Mouse (Mus musculus): Measurements from ENCODE around the gene Milr1. TPM values are rescaled to one million over a fixed set of nuclear protein-coding genes. Genes with fewer than 3 reads are reported as not detected.

Milr1 gene
- polyA plus RNA-seq, 1 experiment from 2014 or later: 1.6 TPM

DNA sequence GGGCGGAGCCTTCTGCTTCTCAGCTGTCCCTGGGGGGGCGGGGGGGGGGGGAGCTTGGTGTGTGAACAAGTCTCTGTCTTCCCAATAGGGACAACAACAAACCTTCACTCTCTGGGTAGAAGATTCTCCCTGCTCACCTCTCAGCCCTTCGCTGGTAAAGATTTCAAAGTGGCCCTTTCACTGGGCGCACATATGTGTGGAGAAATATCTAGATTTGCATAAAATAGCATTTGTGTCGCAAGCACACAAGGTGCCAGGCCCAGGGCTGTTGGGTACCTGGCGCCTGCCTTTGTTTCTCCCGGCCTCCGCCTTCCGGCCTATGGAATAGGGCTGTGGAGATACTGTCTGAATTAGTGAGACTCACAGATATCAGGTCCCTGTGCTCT is 11.8 kb downstream of the Milr1 start:
- ATAC-seq (ENCODE audit: insufficient read depth) (peak; percentile 47; the same call in 1 of the 2 replicates), DNase-seq (no peak)
- Histone ChIP-seq H3K4me1 (ENCODE audit: insufficient read depth) (no peaks in the 10 kb centered on the region), H3K27ac (ENCODE audit: low read depth) (peak overlapping the region; percentile 83), H3K9me3 (ENCODE audit: low read depth, low read length) (no peaks in the 10 kb centered on the region), H3K4me2 (no peak overlapping the region), H3K27me3 (ENCODE audit: insufficient read depth, low read length) (no peaks in the 10 kb centered on the region), H3K9ac (no peak overlapping the region), H3K4me3 (ENCODE audit: low read depth, low read length) (no peak overlapping the region), H3K36me3 (ENCODE audit: insufficient read depth) (peaks cover 26% of the 10 kb centered on the region)
- TF ChIP-seq CTCF (IDR thresholded peaks at IDR 0.05; ENCODE audit: low read depth): no peak
- WGBS: 62% methylated on average over 9 of the region's 9 CpGs

DNA sequence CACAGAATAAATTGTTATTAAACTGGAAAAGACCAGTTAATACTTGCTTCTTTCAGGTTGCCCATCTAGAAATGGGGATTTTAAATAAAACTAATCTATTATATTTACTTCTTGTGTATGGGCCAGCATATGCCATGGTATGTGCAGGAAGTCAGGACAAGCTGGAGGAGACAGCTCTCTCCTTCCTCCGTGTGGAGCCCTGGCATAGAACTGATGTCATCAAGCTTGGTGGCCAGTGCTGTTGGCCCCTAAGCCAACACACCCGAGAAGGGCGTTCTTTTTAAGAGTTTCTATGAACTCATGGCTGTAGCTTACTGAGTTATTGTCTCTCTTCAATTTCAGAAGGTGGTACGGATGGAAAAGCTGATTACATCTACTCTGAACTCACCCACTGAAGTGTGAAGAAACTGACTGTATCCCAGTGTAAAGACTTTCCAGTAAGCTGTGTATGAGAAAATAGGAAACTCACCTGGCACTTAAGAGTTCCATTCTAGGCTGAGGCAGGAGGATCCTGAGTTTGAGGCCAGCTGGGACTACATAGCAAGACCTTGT is 15.7 kb downstream of the Milr1 start:
- ATAC-seq (ENCODE audit: insufficient read depth) (no peak), DNase-seq (no peak)
- Histone ChIP-seq H3K9ac (no peak overlapping the region), H3K9me3 (ENCODE audit: low read depth, low read length) (no peaks in the 10 kb centered on the region), H3K36me3 (ENCODE audit: insufficient read depth) (peaks cover 57% of the 10 kb centered on the region), H3K4me2 (no peak overlapping the region), H3K4me3 (ENCODE audit: low read depth, low read length) (no peak overlapping the region), H3K27ac (ENCODE audit: low read depth) (no peak overlapping the region), H3K4me1 (ENCODE audit: insufficient read depth) (no peaks in the 10 kb centered on the region), H3K27me3 (ENCODE audit: insufficient read depth, low read length) (no peaks in the 10 kb centered on the region)
- TF ChIP-seq CTCF (IDR thresholded peaks at IDR 0.05; ENCODE audit: low read depth): no peak
- whole genome bisulfite sequencing: 96% methylated on average over 4 of the region's 4 CpGs

DNA sequence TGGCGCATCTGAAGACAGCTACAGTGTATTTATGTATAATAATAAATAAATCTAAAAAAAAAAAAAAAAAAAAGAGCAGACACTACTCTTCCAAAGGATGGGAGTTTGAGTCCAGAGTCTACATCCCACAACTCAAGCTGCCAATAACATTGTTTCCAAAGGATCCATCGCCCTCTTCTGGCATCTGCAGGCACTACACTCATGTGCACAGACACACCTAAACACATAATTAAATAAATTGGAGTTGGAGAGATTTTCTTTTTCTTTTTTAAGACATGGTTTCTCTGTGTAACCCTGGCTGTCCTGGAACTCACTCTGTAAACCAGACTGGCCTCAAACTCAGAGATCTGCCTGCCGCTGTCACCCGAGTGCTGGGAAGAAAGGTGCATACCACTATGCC is 16.5 kb downstream of the Milr1 start:
- no peak overlapping the region for H3K4me2 ChIP-seq
- DNase-seq: no peak
- H3K9ac ChIP-seq: no peak overlapping the region
- 93% methylated on average over 4 of the region's 4 CpGs for WGBS
- no peak overlapping the region for H3K27ac ChIP-seq (ENCODE audit: low read depth)
- no peak overlapping the region for H3K4me3 ChIP-seq (ENCODE audit: low read depth, low read length)
- no peaks in the 10 kb centered on the region for H3K4me1 ChIP-seq (ENCODE audit: insufficient read depth)
- H3K27me3 ChIP-seq (ENCODE audit: insufficient read depth, low read length): no peaks in the 10 kb centered on the region
- H3K36me3 ChIP-seq (ENCODE audit: insufficient read depth): peaks cover 63% of the 10 kb centered on the region
- no peak for ATAC-seq (ENCODE audit: insufficient read depth)
- H3K9me3 ChIP-seq (ENCODE audit: low read depth, low read length): no peaks in the 10 kb centered on the region
- TF ChIP-seq CTCF (IDR thresholded peaks at IDR 0.05; ENCODE audit: low read depth): peak; percentile 25; the same call in 1 of the 2 replicates

GRCm38 (mm10) chr11:106770195-106770974 is 19.4 kb downstream of the Milr1 start:
- H3K9ac ChIP-seq: no peak overlapping the region
- 94% methylated on average over 9 of the region's 9 CpGs for WGBS

GRCm38 (mm10) chr11:106773061-106773460 is 22.0 kb downstream of the Milr1 start:
- DNase-seq: no peak
- H3K9ac ChIP-seq: no peak overlapping the region
- no peaks in the 10 kb centered on the region for H3K27me3 ChIP-seq (ENCODE audit: insufficient read depth, low read length)
- H3K4me3 ChIP-seq (ENCODE audit: low read depth, low read length): no peak overlapping the region
- TF ChIP-seq CTCF (IDR thresholded peaks at IDR 0.05; ENCODE audit: low read depth): no peak
- no peaks in the 10 kb centered on the region for H3K9me3 ChIP-seq (ENCODE audit: low read depth, low read length)
- ATAC-seq (ENCODE audit: insufficient read depth): no peak
- no peak overlapping the region for H3K27ac ChIP-seq (ENCODE audit: low read depth)
- H3K36me3 ChIP-seq (ENCODE audit: insufficient read depth): peaks cover 78% of the 10 kb centered on the region
- 90% methylated on average over 9 of the region's 9 CpGs for WGBS
- no peaks in the 10 kb centered on the region for H3K4me1 ChIP-seq (ENCODE audit: insufficient read depth)
- H3K4me2 ChIP-seq: no peak overlapping the region

More at GRCm38 (mm10) chr11:106770195-106770974, 19.4 kb downstream of the Milr1 start:
- no peaks in the 10 kb centered on the region for H3K27me3 ChIP-seq (ENCODE audit: insufficient read depth, low read length)
- TF ChIP-seq CTCF (IDR thresholded peaks at IDR 0.05; ENCODE audit: low read depth): peak; percentile 63
- peak; percentile 57 for DNase-seq
- no peaks in the 10 kb centered on the region for H3K9me3 ChIP-seq (ENCODE audit: low read depth, low read length)
- H3K4me2 ChIP-seq: no peak overlapping the region
- H3K4me3 ChIP-seq (ENCODE audit: low read depth, low read length): no peak overlapping the region
- no peaks in the 10 kb centered on the region for H3K4me1 ChIP-seq (ENCODE audit: insufficient read depth)
- no peak overlapping the region for H3K27ac ChIP-seq (ENCODE audit: low read depth)
- no peak for ATAC-seq (ENCODE audit: insufficient read depth)
- H3K36me3 ChIP-seq (ENCODE audit: insufficient read depth): peaks cover 87% of the 10 kb centered on the region

DNA sequence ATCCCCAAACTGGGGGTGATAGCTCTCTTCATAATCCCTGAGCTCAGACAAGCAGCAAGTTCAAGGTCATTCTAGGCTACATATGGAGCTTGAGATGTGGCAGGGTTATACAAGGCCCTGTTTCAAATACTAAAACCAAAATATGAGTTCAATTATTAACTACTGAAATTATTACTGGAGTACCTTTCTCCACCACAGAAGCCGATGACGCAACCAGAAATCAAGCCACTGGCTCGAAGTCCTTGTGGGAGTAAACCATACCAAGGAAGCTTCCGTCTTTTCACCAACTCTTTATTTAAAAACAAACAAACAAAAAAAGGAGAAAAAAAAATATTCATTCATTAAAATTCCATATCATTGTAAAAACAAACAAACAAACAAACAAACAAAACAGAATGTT is 25.9 kb downstream of the Milr1 start:
- ATAC-seq (ENCODE audit: insufficient read depth) (no peak), DNase-seq (no peak)
- Histone ChIP-seq H3K27me3 (ENCODE audit: insufficient read depth, low read length) (no peaks in the 10 kb centered on the region), H3K4me1 (ENCODE audit: insufficient read depth) (no peaks in the 10 kb centered on the region), H3K9me3 (ENCODE audit: low read depth, low read length) (no peaks in the 10 kb centered on the region), H3K9ac (no peak overlapping the region), H3K27ac (ENCODE audit: low read depth) (no peak overlapping the region), H3K36me3 (ENCODE audit: insufficient read depth) (peaks cover 67% of the 10 kb centered on the region), H3K4me3 (ENCODE audit: low read depth, low read length) (no peak overlapping the region), H3K4me2 (no peak overlapping the region)
- 89% methylated on average over 4 of the region's 4 CpGs for WGBS
- TF ChIP-seq CTCF (IDR thresholded peaks at IDR 0.05; ENCODE audit: low read depth): no peak

DNA sequence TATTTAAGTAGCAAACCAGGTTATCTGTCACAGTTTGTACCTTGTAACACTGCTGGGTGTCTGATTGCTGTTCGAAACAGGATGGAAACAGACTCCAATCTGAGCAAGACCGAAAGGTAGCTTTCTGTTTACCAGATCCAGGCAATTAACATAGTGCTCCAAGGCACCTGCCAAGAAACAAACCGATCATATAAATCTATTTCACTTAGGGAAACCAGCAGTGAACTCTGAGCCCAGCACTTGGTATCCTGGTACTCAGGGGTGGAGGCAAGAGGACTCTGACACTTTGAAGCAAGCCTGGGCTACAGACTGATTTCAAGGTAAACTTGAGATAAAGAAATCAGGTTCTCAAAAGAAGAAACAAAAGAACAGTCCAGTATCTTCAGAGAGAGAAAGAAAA is 26.4 kb downstream of the Milr1 start:
- no peak for TF ChIP-seq CTCF (IDR thresholded peaks at IDR 0.05; ENCODE audit: low read depth)
- H3K36me3 ChIP-seq (ENCODE audit: insufficient read depth): peaks cover 67% of the 10 kb centered on the region
- H3K9me3 ChIP-seq (ENCODE audit: low read depth, low read length): no peaks in the 10 kb centered on the region
- ATAC-seq (ENCODE audit: insufficient read depth) (no peak), DNase-seq (no peak)
- H3K4me3 ChIP-seq (ENCODE audit: low read depth, low read length): no peak overlapping the region
- H3K9ac ChIP-seq: no peak overlapping the region
- H3K27me3 ChIP-seq (ENCODE audit: insufficient read depth, low read length): no peaks in the 10 kb centered on the region
- no peaks in the 10 kb centered on the region for H3K4me1 ChIP-seq (ENCODE audit: insufficient read depth)
- peak overlapping the region; percentile 81; the same call in 1 of the 2 replicates for H3K4me2 ChIP-seq
- H3K27ac ChIP-seq (ENCODE audit: low read depth): no peak overlapping the region
- 96% methylated on average over 3 of the region's 3 CpGs for WGBS
